Mouse (Mus musculus): Measurements from ENCODE around the gene Gm9999. TPM values are rescaled to one million over a fixed set of nuclear protein-coding genes. Genes with fewer than 3 reads are reported as not detected.
"Not testable (repeated sequence)": the region's sequence is repeated elsewhere in the genome, so short reads cannot be mapped to it uniquely, and the experiment has no call there.

The Gm9999 gene
- polyA plus RNA-seq, 1 experiment from 2014 or later, result not detected

DNA sequence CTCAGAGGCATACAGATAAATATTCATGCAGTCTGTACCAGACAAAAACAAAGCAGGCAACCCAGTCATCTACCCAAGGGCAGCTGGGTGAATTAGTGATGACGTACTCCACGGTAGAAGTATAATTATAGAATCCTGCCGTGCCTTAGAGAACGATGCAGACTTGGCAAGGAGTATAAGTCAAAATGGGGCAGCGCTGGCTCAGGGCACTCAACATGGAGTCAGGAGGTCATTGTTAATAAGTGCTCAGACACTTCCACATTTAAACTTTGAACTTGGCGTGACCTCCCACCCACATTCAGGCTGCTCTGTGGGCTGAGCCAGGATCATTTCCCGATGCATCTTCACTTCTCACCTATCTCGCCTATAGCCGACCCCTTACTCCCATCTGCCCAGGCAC, 42.0 kb downstream of the Gm9999 start:
- Histone ChIP-seq H3K27me3 (ENCODE audit: control insufficient read depth, insufficient read depth, low read length) (no peaks in the 10 kb centered on the region), H3K4me1 (replicated peaks; ENCODE audit: control insufficient read depth, insufficient read depth) (no peaks in the 10 kb centered on the region), H3K4me3 (ENCODE audit: low read depth, low read length) (no peak overlapping the region), H3K27ac (replicated peaks) (no peak overlapping the region), H3K9ac (ENCODE audit: low read length) (no peak overlapping the region), H3K4me2 (replicated peaks; ENCODE audit: low read depth) (no peak overlapping the region), H3K36me3 (ENCODE audit: control insufficient read depth, insufficient read depth, low read length) (no peaks in the 10 kb centered on the region), H3K9me3 (ENCODE audit: control insufficient read depth, low read length) (no peaks in the 10 kb centered on the region)
- 66% methylated on average over 9 of the region's 9 CpGs for WGBS
- DNase-seq (ENCODE audit: low spot score), result no peak
- no peak for TF ChIP-seq EP300 (optimal IDR thresholded peaks at IDR 0.05)
- TF ChIP-seq CTCF (IDR thresholded peaks at IDR 0.05; ENCODE audit: low read depth), result no peak
- no peak for ATAC-seq (ENCODE audit: low FRiP score, low TSS enrichment)

DNA sequence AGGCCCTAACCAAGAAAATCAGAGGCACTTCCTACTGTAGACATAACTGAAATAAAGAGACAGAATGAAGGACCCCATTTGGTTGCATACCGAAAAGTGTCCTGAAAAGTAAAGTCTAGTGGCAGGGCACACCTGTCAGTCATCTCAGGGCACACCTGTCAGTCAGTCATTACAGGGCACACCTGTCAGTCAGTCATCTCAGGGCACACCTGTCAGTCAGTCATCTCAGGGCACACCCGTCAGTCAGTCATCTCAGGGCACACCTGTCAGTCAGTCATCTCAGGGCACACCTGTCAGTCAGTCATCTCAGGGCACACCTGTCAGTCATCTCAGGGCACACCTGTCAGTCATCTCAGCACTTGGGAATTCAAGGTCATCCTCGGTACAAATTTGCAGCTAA, 43.5 kb downstream of the Gm9999 start:
- not testable (repeated sequence) for H3K27ac ChIP-seq (replicated peaks); H3K9ac ChIP-seq (ENCODE audit: low read length); DNase-seq (ENCODE audit: low spot score); ATAC-seq (ENCODE audit: low FRiP score, low TSS enrichment); H3K36me3 ChIP-seq (ENCODE audit: control insufficient read depth, insufficient read depth, low read length); H3K4me1 ChIP-seq (replicated peaks; ENCODE audit: control insufficient read depth, insufficient read depth); H3K4me2 ChIP-seq (replicated peaks; ENCODE audit: low read depth); H3K9me3 ChIP-seq (ENCODE audit: control insufficient read depth, low read length); H3K27me3 ChIP-seq (ENCODE audit: control insufficient read depth, insufficient read depth, low read length); H3K4me3 ChIP-seq (ENCODE audit: low read depth, low read length)
- 91% methylated on average over 3 of the region's 3 CpGs for WGBS

DNA sequence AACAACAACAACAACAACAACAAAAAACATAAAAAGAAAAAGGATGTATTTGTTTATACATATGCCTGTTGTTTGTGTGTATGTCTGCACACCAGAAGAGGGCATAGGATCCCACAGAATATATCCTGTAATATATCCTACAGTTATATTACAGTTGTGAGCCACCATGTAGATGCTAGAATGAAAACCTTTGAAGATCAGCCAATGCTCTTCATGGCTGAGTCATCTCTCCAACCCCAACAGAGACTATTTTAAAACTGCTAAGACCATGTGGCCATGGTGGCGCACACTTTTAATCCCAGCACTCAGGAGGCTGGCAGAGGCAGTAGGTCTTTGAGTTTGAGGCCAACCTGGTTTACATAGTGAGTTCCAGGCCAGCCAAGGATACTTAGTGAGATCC, 44.1 kb downstream of the Gm9999 start:
- WGBS, result 68% methylated on average over 1 of the region's 1 CpGs
- Histone ChIP-seq H3K4me1 (replicated peaks; ENCODE audit: control insufficient read depth, insufficient read depth) (no peaks in the 10 kb centered on the region), H3K27ac (replicated peaks) (no peak overlapping the region), H3K9ac (ENCODE audit: low read length) (no peak overlapping the region), H3K36me3 (ENCODE audit: control insufficient read depth, insufficient read depth, low read length) (no peaks in the 10 kb centered on the region), H3K4me3 (ENCODE audit: low read depth, low read length) (no peak overlapping the region), H3K9me3 (ENCODE audit: control insufficient read depth, low read length) (no peaks in the 10 kb centered on the region), H3K27me3 (ENCODE audit: control insufficient read depth, insufficient read depth, low read length) (no peaks in the 10 kb centered on the region), H3K4me2 (replicated peaks; ENCODE audit: low read depth) (no peak overlapping the region)
- TF ChIP-seq EP300 (optimal IDR thresholded peaks at IDR 0.05), result no peak
- TF ChIP-seq CTCF (IDR thresholded peaks at IDR 0.05; ENCODE audit: low read depth), result peak; percentile 42
- DNase-seq (ENCODE audit: low spot score), result no peak
- no peak for ATAC-seq (ENCODE audit: low FRiP score, low TSS enrichment)

DNA sequence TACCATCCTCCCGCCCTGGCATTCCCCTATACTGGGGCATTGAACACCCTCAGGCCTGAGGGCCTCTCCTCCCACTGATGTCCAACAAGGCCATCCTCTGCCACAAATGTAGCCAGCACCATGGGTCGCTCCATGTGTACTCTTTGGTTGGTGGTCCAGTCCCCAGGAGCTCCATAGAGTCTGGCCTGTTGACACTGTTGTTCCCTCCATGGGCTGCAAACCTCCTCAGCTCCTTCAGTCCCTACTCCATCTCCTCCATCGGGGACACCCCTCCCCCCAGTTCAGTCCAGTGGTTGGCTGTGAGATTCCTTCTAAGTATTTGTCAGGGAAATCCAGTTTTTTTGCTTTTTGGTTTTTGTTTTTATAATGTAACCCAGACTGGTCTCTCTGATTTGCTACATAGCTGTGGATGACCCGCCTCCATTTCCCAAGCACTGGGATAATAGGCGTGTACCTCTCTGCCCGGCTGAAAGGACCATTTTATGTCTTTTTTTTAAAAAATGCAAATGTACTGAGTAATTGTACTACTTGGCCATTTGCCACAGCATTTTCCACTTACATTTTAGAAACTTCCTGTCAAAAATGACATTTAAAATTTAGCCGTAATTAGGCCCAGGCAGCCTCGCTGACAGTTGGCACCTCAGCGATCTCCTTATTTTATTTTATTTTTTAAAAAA, 47.3 kb downstream of the Gm9999 start:
- no peak overlapping the region for H3K4me3 ChIP-seq (ENCODE audit: low read depth, low read length)
- no peaks in the 10 kb centered on the region for H3K36me3 ChIP-seq (ENCODE audit: control insufficient read depth, insufficient read depth, low read length)
- no peak overlapping the region for H3K27ac ChIP-seq (replicated peaks)
- no peak overlapping the region for H3K4me2 ChIP-seq (replicated peaks; ENCODE audit: low read depth)
- no peaks in the 10 kb centered on the region for H3K27me3 ChIP-seq (ENCODE audit: control insufficient read depth, insufficient read depth, low read length)
- 77% methylated on average over 9 of the region's 9 CpGs for WGBS
- ATAC-seq (ENCODE audit: low FRiP score, low TSS enrichment) (no peak), DNase-seq (ENCODE audit: low spot score) (no peak)
- no peaks in the 10 kb centered on the region for H3K4me1 ChIP-seq (replicated peaks; ENCODE audit: control insufficient read depth, insufficient read depth)
- no peaks in the 10 kb centered on the region for H3K9me3 ChIP-seq (ENCODE audit: control insufficient read depth, low read length)
- no peak for TF ChIP-seq EP300 (optimal IDR thresholded peaks at IDR 0.05)
- no peak for TF ChIP-seq CTCF (IDR thresholded peaks at IDR 0.05; ENCODE audit: low read depth)
- no peak overlapping the region for H3K9ac ChIP-seq (ENCODE audit: low read length)

DNA sequence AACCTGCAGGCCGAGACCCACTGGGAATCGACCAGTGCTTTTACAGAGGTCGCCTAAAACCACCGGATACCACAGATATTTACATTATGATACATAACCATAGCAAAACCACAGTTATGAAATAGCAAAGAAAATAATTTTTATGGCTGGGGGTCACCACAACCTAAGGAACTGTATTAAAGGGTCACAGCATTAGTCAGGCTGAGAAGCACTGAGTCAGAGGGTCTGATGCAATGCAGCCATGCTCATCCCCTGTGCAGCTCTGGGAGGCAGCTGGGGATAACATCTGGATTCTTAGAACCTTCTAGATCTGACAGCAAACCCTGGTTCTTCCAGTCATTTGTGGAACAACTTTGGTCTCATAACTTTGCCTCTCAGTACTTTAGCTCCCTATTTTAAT, 48.0 kb downstream of the Gm9999 start:
- Histone ChIP-seq H3K9ac (ENCODE audit: low read length) (no peak overlapping the region), H3K36me3 (ENCODE audit: control insufficient read depth, insufficient read depth, low read length) (no peaks in the 10 kb centered on the region), H3K27ac (replicated peaks) (no peak overlapping the region), H3K4me1 (replicated peaks; ENCODE audit: control insufficient read depth, insufficient read depth) (no peaks in the 10 kb centered on the region), H3K9me3 (ENCODE audit: control insufficient read depth, low read length) (no peaks in the 10 kb centered on the region), H3K4me2 (replicated peaks; ENCODE audit: low read depth) (no peak overlapping the region), H3K27me3 (ENCODE audit: control insufficient read depth, insufficient read depth, low read length) (no peaks in the 10 kb centered on the region), H3K4me3 (ENCODE audit: low read depth, low read length) (no peak overlapping the region)
- TF ChIP-seq EP300 (optimal IDR thresholded peaks at IDR 0.05) (no peak), CTCF (IDR thresholded peaks at IDR 0.05; ENCODE audit: low read depth) (no peak)
- WGBS, result 77% methylated on average over 4 of the region's 4 CpGs
- ATAC-seq (ENCODE audit: low FRiP score, low TSS enrichment), result no peak
- no peak for DNase-seq (ENCODE audit: low spot score)

DNA sequence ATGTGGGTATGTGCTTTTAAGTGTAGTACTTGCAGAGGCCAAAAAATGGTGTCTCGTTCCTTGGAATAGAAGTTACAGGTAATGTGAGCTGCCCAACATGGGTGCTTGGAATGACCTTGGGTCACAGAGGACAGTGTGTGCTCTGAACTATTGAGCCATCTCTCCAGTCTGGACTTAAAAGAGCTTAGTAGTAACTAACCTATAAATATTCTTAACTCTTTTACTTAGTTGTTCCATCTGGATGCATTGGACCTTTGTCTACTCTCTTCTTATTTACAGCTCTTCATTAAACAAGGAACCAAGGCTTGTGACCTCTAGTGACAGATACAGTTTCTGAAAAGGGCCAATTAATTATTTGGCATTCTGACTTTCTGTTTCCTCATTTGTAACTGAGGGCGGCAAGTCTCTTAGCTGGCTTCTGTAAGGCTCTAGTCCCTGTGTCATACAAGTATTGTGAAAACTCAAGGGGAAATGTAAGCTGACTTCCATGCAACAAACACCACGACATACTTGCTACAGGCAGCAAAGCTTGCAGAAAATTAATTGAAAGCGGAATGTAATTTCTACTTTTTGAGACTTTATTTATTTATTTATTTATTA, 51.5 kb downstream of the Gm9999 start:
- no peak overlapping the region for H3K4me2 ChIP-seq (replicated peaks; ENCODE audit: low read depth)
- no peaks in the 10 kb centered on the region for H3K4me1 ChIP-seq (replicated peaks; ENCODE audit: control insufficient read depth, insufficient read depth)
- TF ChIP-seq CTCF (IDR thresholded peaks at IDR 0.05; ENCODE audit: low read depth) (no peak), EP300 (optimal IDR thresholded peaks at IDR 0.05) (no peak)
- DNase-seq (ENCODE audit: low spot score) (no peak), ATAC-seq (ENCODE audit: low FRiP score, low TSS enrichment) (no peak)
- no peak overlapping the region for H3K27ac ChIP-seq (replicated peaks)
- H3K9me3 ChIP-seq (ENCODE audit: control insufficient read depth, low read length), result no peaks in the 10 kb centered on the region
- H3K27me3 ChIP-seq (ENCODE audit: control insufficient read depth, insufficient read depth, low read length), result no peaks in the 10 kb centered on the region
- no peaks in the 10 kb centered on the region for H3K36me3 ChIP-seq (ENCODE audit: control insufficient read depth, insufficient read depth, low read length)
- WGBS, result 87% methylated on average over 4 of the region's 4 CpGs
- H3K9ac ChIP-seq (ENCODE audit: low read length), result no peak overlapping the region
- H3K4me3 ChIP-seq (ENCODE audit: low read depth, low read length), result no peak overlapping the region

Measured in stomach, postnatal 0 days (tissue).